Mouse (Mus musculus) liver, embryonic 15.5 days (tissue): ENCODE results near the gene Col23a1. TPM values are rescaled to one million over a fixed set of nuclear protein-coding genes. Genes with fewer than 3 reads are reported as not detected.

Source experiments
- ATAC-seq: fragments of 200-750 bp; cut with Nextera tagmentation; 2 replicates; pipeline ENCODE4 v1.8.0; 2017; ENCODE audit warnings: moderate number of reproducible peaks, mild to moderate bottlenecking, moderate library complexity; ENCODE audit not compliant: insufficient read depth
- H3K27ac ChIP-seq: fragments of 300-500 bp; sonication (generic); replicated peaks from 2 replicates; pipeline ENCODE4 v1.5.1; 2015; ENCODE audit warnings: mild to moderate bottlenecking, inconsistent platforms
- H3K27me3 ChIP-seq: fragments of 300-500 bp; sonication (generic); 2 replicates; pipeline ENCODE4 v1.6.1; 2015; ENCODE audit warnings: mild to moderate bottlenecking, inconsistent platforms
- H3K36me3 ChIP-seq: fragments of 300-500 bp; sonication (generic); replicated peaks from 2 replicates; pipeline ENCODE4 v1.6.1; 2015; ENCODE audit warnings: moderate library complexity, mild to moderate bottlenecking, inconsistent platforms
- H3K4me1 ChIP-seq: fragments of 300-500 bp; sonication (generic); replicated peaks from 2 replicates; pipeline ENCODE4 v1.6.1; 2015; ENCODE audit warnings: inconsistent platforms
- H3K4me2 ChIP-seq: fragments of 300-500 bp; sonication (generic); 2 replicates; pipeline ENCODE4 v1.6.1; 2015; ENCODE audit warnings: moderate library complexity, mild to moderate bottlenecking, inconsistent platforms
- H3K4me3 ChIP-seq: fragments of 300-500 bp; sonication (generic); replicated peaks from 2 replicates; pipeline ENCODE4 v1.5.1; 2015; ENCODE audit warnings: mild to moderate bottlenecking, inconsistent platforms
- H3K9ac ChIP-seq: fragments of 300-500 bp; sonication (generic); 2 replicates; pipeline ENCODE4 v1.6.1; 2015; ENCODE audit warnings: moderate library complexity, mild to moderate bottlenecking, inconsistent platforms
- H3K9me3 ChIP-seq: fragments of 300-500 bp; sonication (generic); replicated peaks from 2 replicates; pipeline ENCODE4 v1.6.1; 2016; ENCODE audit warnings: inconsistent platforms
- WGBS: fragments of 180-500 bp; shearing (Covaris S2); methylation state at CpG from one replicate; pipeline ENCODE4 v1.1.7; 2015; ENCODE audit warnings: mixed read lengths; ENCODE audit not compliant: insufficient replicate concordance; 5-methylcytosine and 5-hydroxymethylcytosine counted together
- polyA plus RNA-seq: library from polyadenylated mRNA; unstranded; fragments of >200 nt; fragmentation: Nextera tagmentation; extraction: Ambion mirVana; gene quantifications from 2 replicates; pipeline ENCODE4 v1.2.1, GENCODE M21; 2015

Gene Col23a1
- polyA plus RNA-seq, 1 experiment from 2014 or later = 0.17 TPM

DNA sequence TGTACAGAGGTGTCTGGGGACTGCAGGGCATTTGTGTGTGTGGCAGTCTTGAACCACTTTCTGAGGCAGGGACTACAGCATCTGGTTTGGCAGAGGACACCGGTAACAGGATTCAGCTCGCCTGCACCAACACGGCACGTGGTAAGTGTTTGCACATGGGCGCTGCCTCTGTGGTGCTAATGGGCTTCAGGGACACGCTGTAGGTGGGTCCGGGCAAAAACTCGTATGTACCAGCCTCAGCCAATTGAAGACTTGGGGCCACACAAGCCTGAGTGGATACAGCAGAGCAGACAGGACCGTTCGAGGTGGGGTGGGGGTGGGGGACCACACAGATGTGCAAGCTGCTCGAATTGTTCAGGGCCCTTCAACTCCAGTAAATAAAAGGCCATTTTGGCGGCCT is 121.1 kb downstream of the Col23a1 start:
- no peaks in the 10 kb centered on the region for H3K27me3 ChIP-seq
- H3K4me1 ChIP-seq = peaks cover 47% of the 10 kb centered on the region
- H3K4me2 ChIP-seq = no peak overlapping the region
- no peaks in the 10 kb centered on the region for H3K36me3 ChIP-seq
- no peak overlapping the region for H3K27ac ChIP-seq
- H3K9me3 ChIP-seq = no peaks in the 10 kb centered on the region
- no peak overlapping the region for H3K4me3 ChIP-seq
- no peak overlapping the region for H3K9ac ChIP-seq
- ATAC-seq = no peak
- WGBS = 78% methylated on average over 12 of the region's 12 CpGs

GRCm38 (mm10) chr11:51414520-51414919 is 124.8 kb downstream of the Col23a1 start:
- H3K27me3 ChIP-seq = peaks cover 3% of the 10 kb centered on the region
- ATAC-seq = 0 out of 2 replicates have a peak, but pooled peaks have one; percentile 23
- H3K4me2 ChIP-seq = no peak overlapping the region
- 74% methylated on average over 7 of the region's 7 CpGs for WGBS
- no peak overlapping the region for H3K4me3 ChIP-seq
- no peaks in the 10 kb centered on the region for H3K9me3 ChIP-seq
- H3K9ac ChIP-seq = no peak overlapping the region
- peaks cover 40% of the 10 kb centered on the region for H3K4me1 ChIP-seq
- H3K27ac ChIP-seq = peak overlapping the region; percentile 75; the same call in 1 of the 2 replicates
- H3K36me3 ChIP-seq = no peaks in the 10 kb centered on the region

- H3K9ac ChIP-seq = peak overlapping the region; percentile 20; the same call in 1 of the 2 replicates
- H3K27ac ChIP-seq = peak overlapping the region; percentile 75
- ATAC-seq = peak; percentile 87
- peaks cover 3% of the 10 kb centered on the region for H3K27me3 ChIP-seq
- peaks cover 41% of the 10 kb centered on the region for H3K4me1 ChIP-seq
- peak overlapping the region; percentile 27 for H3K4me2 ChIP-seq
- H3K4me3 ChIP-seq = no peak overlapping the region
- WGBS = 59% methylated on average over 7 of the region's 7 CpGs
- no peaks in the 10 kb centered on the region for H3K36me3 ChIP-seq
- H3K9me3 ChIP-seq = no peaks in the 10 kb centered on the region
Measured at GRCm38 (mm10) chr11:51415049-51415688, 125.4 kb downstream of the Col23a1 start.

GRCm38 (mm10) chr11:51418807-51419206 is 129.1 kb downstream of the Col23a1 start:
- 0 out of 2 replicates have a peak overlapping the region, but pooled peaks have one; percentile 2 for H3K27ac ChIP-seq
- no peak overlapping the region for H3K4me2 ChIP-seq
- 19% methylated on average over 3 of the region's 3 CpGs for WGBS
- no peaks in the 10 kb centered on the region for H3K36me3 ChIP-seq
- no peak overlapping the region for H3K9ac ChIP-seq
- H3K4me1 ChIP-seq = peaks cover 67% of the 10 kb centered on the region
- H3K9me3 ChIP-seq = no peaks in the 10 kb centered on the region
- no peak overlapping the region for H3K4me3 ChIP-seq
- H3K27me3 ChIP-seq = peaks cover 3% of the 10 kb centered on the region
- ATAC-seq = no peak

GRCm38 (mm10) chr11:51421878-51422277 is 132.2 kb downstream of the Col23a1 start:
- H3K4me2 ChIP-seq = peak overlapping the region; percentile 6; the same call in 1 of the 2 replicates
- 0 out of 2 replicates have a peak, but pooled peaks have one; percentile 44 for ATAC-seq
- WGBS = 78% methylated on average over 2 of the region's 2 CpGs
- H3K4me3 ChIP-seq = no peak overlapping the region
- peaks cover 40% of the 10 kb centered on the region for H3K4me1 ChIP-seq
- no peaks in the 10 kb centered on the region for H3K36me3 ChIP-seq
- no peaks in the 10 kb centered on the region for H3K9me3 ChIP-seq
- H3K27me3 ChIP-seq = peaks cover 24% of the 10 kb centered on the region
- no peak overlapping the region for H3K9ac ChIP-seq
- no peak overlapping the region for H3K27ac ChIP-seq

GRCm38 (mm10) chr11:51422713-51423112 is 133.0 kb downstream of the Col23a1 start:
- no peak overlapping the region for H3K4me2 ChIP-seq
- H3K9ac ChIP-seq = no peak overlapping the region
- no peak for ATAC-seq
- peaks cover 24% of the 10 kb centered on the region for H3K27me3 ChIP-seq
- no peak overlapping the region for H3K27ac ChIP-seq
- no peaks in the 10 kb centered on the region for H3K9me3 ChIP-seq
- peaks cover 37% of the 10 kb centered on the region for H3K4me1 ChIP-seq
- H3K4me3 ChIP-seq = no peak overlapping the region
- no peaks in the 10 kb centered on the region for H3K36me3 ChIP-seq
- WGBS = 65% methylated on average over 14 of the region's 14 CpGs

GRCm38 (mm10) chr11:51426155-51426554 is 136.4 kb downstream of the Col23a1 start:
- no peak overlapping the region for H3K27ac ChIP-seq
- no peak overlapping the region for H3K9ac ChIP-seq
- H3K27me3 ChIP-seq = peaks cover 22% of the 10 kb centered on the region
- no peak for ATAC-seq
- no peaks in the 10 kb centered on the region for H3K9me3 ChIP-seq
- H3K36me3 ChIP-seq = no peaks in the 10 kb centered on the region
- H3K4me3 ChIP-seq = no peak overlapping the region
- WGBS = 69% methylated on average over 3 of the region's 3 CpGs
- H3K4me1 ChIP-seq = peaks cover 40% of the 10 kb centered on the region
- no peak overlapping the region for H3K4me2 ChIP-seq

DNA sequence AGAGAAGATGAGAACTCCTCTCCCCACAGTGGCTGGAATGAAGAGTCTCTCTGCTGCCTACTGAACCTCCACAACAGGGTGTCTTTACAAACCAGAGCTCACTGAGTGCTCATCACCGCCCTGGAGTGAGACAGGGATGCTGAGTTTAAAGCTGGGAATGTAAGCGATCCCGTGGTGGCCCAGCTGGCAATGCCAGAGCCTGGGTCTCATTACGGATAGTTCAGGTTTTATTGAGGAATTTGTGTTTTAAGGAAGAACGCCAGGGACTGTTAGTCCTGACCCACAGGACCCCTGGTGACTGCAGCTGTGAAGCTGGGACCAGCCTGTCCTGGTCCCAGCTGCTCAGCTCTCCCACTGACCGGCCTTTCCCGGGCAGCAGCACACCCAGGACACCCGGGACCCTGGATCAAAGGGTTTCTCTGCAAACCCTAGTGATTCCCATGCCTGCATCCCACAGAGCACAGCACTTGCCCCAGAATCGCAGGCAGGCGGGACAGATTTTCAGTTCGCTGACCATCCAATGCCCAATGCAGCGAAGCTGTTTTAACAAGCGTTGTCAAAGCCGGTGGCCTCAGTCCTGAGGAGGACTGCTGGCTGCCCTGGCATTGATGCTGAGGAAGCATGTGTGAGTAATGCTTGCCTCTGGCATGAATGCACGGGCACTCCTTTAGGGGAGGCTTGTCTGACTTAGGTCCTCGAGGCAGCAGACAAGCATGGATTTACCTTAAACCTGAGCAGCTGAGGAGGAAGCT is 139.9 kb downstream of the Col23a1 start:
- Histone ChIP-seq H3K4me1 (peaks cover 27% of the 10 kb centered on the region), H3K9me3 (no peaks in the 10 kb centered on the region), H3K27ac (peak overlapping the region; percentile 26; the same call in 1 of the 2 replicates), H3K4me3 (no peak overlapping the region), H3K36me3 (no peaks in the 10 kb centered on the region), H3K4me2 (peak overlapping the region; percentile 31), H3K27me3 (peaks cover 17% of the 10 kb centered on the region), H3K9ac (peak overlapping the region; percentile 16; the same call in 1 of the 2 replicates)
- no peak for ATAC-seq
- WGBS = 60% methylated on average over 16 of the region's 16 CpGs

DNA sequence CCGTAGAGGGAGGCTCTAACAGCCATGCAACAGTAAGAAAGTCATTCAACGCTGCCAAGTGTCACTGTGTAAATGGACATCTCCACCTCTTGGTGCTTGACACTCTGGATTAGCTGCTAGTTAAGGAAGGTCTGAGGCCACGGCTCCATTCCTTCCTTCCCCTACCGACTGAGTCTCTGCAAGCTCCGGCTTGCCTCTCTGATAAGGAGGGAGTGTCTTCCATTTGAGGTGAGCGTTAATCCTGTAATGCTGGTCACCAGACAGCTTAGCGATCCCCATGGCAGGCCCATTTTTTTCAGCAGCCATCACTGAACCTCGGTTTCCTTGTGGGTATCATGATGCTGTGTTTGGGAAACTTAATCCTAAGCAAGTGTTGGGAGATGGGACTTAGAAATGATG is 140.5 kb downstream of the Col23a1 start:
- peak; percentile 80 for ATAC-seq
- Histone ChIP-seq H3K4me3 (no peak overlapping the region), H3K27ac (peak overlapping the region; percentile 26; the same call in 1 of the 2 replicates), H3K4me2 (peak overlapping the region; percentile 31), H3K36me3 (no peaks in the 10 kb centered on the region), H3K27me3 (peaks cover 11% of the 10 kb centered on the region), H3K4me1 (peaks cover 27% of the 10 kb centered on the region), H3K9me3 (no peaks in the 10 kb centered on the region), H3K9ac (peak overlapping the region; percentile 16; the same call in 1 of the 2 replicates)
- 33% methylated on average over 8 of the region's 8 CpGs for WGBS

- Histone ChIP-seq H3K4me1 (peaks cover 27% of the 10 kb centered on the region), H3K9me3 (no peaks in the 10 kb centered on the region), H3K4me2 (no peak overlapping the region), H3K27me3 (peaks cover 2% of the 10 kb centered on the region; the same call in 1 of the 2 replicates), H3K27ac (no peak overlapping the region), H3K36me3 (no peaks in the 10 kb centered on the region), H3K4me3 (no peak overlapping the region), H3K9ac (no peak overlapping the region)
- no peak for ATAC-seq
- WGBS = 74% methylated on average over 3 of the region's 3 CpGs
Measured at GRCm38 (mm10) chr11:51431287-51431686, 141.6 kb downstream of the Col23a1 start.

- no peak overlapping the region for H3K4me3 ChIP-seq
- H3K27ac ChIP-seq = no peak overlapping the region
- H3K9me3 ChIP-seq = peaks cover 3% of the 10 kb centered on the region; the same call in 1 of the 2 replicates
- H3K4me2 ChIP-seq = no peak overlapping the region
- H3K9ac ChIP-seq = no peak overlapping the region
- H3K4me1 ChIP-seq = peaks cover 27% of the 10 kb centered on the region
- H3K27me3 ChIP-seq = no peaks in the 10 kb centered on the region
- no peaks in the 10 kb centered on the region for H3K36me3 ChIP-seq
- ATAC-seq = no peak
- 76% methylated on average over 8 of the region's 8 CpGs for WGBS
Measured at GRCm38 (mm10) chr11:51431968-51432367, 142.2 kb downstream of the Col23a1 start.
